Mouse (Mus musculus) E14TG2a.4 (cell line): ENCODE results near the gene Cyp51.

Experiments used
- CTCF ChIP-seq: conservative IDR thresholded peaks from 2 replicates; pipeline ENCODE4 v1.5.1; 2014; ENCODE audit warnings: low read length
- NANOG ChIP-seq: IDR thresholded peaks from 2 replicates; pipeline ENCODE4 v1.6.1; 2014; ENCODE audit warnings: borderline replicate concordance, low read length, mixed read lengths
- POU5F1 ChIP-seq: IDR thresholded peaks from 2 replicates; pipeline ENCODE4 v1.6.1; 2014; ENCODE audit warnings: low read length, borderline replicate concordance

- TF ChIP-seq CTCF (no peak), NANOG (no peak), POU5F1 (no peak)
These were observed 3.5 kb downstream of the Cyp51 start for GRCm38 (mm10) chr5:4101031-4101430.
